Mouse (Mus musculus): ENCODE measurements around the gene Ngdn. TPM values are rescaled to one million over a fixed set of nuclear protein-coding genes. Genes with fewer than 3 reads are reported as not detected.
"Not testable (repeated sequence)": the region's sequence is repeated elsewhere in the genome, so short reads cannot be mapped to it uniquely, and the experiment has no call there.

Ngdn gene
- polyA plus RNA-seq, 1 experiment from 2014 or later = 85.9 TPM

DNA sequence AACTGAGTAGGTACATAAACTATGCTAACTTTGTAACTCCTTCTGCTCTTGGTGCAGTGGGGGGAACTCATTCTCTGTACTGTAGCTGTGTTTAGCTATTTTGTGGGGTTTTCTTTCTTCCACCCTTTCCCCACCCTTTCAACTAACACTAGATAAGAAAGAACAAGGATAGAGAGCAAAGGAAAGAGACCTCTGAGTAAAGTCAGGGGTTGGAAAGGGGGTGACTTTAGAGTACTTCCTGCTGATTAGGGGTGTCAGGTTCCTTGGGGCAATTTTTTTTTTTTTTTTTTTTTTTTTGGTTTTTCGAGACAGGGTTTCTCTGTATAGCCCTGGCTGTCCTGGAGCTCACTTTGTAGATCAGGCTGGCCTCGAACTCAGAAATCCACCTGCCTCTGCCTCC, 28.4 kb downstream of the Ngdn start:
- WGBS = no CpG with 5 or more reads among the region's 2 CpGs
- not testable (repeated sequence) for H3K9ac ChIP-seq (ENCODE audit: low read length); H3K36me3 ChIP-seq (ENCODE audit: control insufficient read depth, insufficient read depth, low read length); H3K4me1 ChIP-seq (ENCODE audit: control insufficient read depth, insufficient read depth, low read length); H3K9me3 ChIP-seq (ENCODE audit: control insufficient read depth, low read length); H3K27ac ChIP-seq (ENCODE audit: low read depth, low read length); ATAC-seq (ENCODE audit: low FRiP score); H3K4me3 ChIP-seq (ENCODE audit: low read depth, low read length); DNase-seq (ENCODE audit: low spot score, missing footprints); H3K27me3 ChIP-seq (ENCODE audit: control insufficient read depth, insufficient read depth, low read length); H3K4me2 ChIP-seq

DNA sequence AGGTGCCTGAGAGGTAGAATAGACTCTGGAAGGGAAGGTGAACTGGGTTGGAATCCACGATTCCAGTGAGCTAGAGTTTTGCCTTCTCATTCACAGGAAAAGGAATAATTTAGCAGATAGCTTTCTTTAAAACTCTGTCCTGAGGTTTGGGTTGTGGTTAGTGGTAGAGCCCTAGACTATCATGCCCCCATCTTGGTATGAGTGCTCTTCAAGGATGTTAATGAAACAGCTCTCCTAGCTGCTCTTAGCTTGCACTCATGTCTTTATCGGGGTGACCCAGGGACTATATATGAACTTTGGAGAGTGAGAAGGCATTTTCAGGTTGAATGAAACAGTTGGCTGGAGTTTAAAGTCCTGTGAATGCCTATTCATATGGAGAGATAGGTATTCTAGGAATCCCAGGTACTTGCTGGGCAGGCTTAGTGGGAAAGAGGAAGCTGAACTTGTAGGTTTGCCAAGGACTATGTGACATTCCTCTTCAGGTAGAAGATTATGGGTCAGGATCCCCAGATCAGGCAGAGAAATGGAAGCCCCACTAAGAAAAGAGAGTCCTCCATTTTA, 32.8 kb downstream of the Ngdn start:
- ATAC-seq (ENCODE audit: low FRiP score) (no peak), DNase-seq (ENCODE audit: low spot score, missing footprints) (no peak)
- Histone ChIP-seq H3K4me3 (ENCODE audit: low read depth, low read length) (no peak overlapping the region), H3K4me2 (no peak overlapping the region), H3K9ac (ENCODE audit: low read length) (no peak overlapping the region), H3K9me3 (ENCODE audit: control insufficient read depth, low read length) (no peaks in the 10 kb centered on the region), H3K27ac (ENCODE audit: low read depth, low read length) (no peak overlapping the region), H3K4me1 (ENCODE audit: control insufficient read depth, insufficient read depth, low read length) (no peaks in the 10 kb centered on the region), H3K36me3 (ENCODE audit: control insufficient read depth, insufficient read depth, low read length) (no peaks in the 10 kb centered on the region), H3K27me3 (ENCODE audit: control insufficient read depth, insufficient read depth, low read length) (no peaks in the 10 kb centered on the region)
- 95% methylated on average over 2 of the region's 2 CpGs for WGBS

DNA sequence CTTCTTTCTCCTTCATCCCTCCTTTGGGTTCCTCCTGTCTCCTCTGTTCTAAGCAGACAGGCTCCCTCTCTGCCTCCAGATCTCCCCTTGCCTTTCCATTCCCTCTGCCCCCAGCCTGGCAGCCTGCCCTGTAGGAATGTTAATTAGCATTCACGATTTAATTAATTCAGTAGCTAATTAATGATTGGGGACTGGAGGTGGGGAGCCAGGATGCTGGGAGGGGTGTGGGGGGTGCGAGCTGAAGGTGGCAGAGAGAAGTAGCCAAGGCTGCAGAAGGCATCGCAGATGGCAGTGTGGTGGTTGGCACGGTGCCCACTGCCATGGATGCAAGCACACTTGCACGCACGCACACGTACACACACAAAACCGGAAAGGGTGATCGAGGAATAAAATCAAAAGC, 37.2 kb downstream of the Ngdn start:
- Histone ChIP-seq H3K4me2 (no peak overlapping the region), H3K27me3 (ENCODE audit: control insufficient read depth, insufficient read depth, low read length) (no peaks in the 10 kb centered on the region), H3K4me3 (ENCODE audit: low read depth, low read length) (no peak overlapping the region), H3K36me3 (ENCODE audit: control insufficient read depth, insufficient read depth, low read length) (no peaks in the 10 kb centered on the region), H3K4me1 (ENCODE audit: control insufficient read depth, insufficient read depth, low read length) (no peaks in the 10 kb centered on the region), H3K27ac (ENCODE audit: low read depth, low read length) (no peak overlapping the region), H3K9ac (ENCODE audit: low read length) (no peak overlapping the region), H3K9me3 (ENCODE audit: control insufficient read depth, low read length) (no peaks in the 10 kb centered on the region)
- 91% methylated on average over 9 of the region's 9 CpGs for WGBS
- ATAC-seq (ENCODE audit: low FRiP score) (no peak), DNase-seq (ENCODE audit: low spot score, missing footprints) (no peak)

DNA sequence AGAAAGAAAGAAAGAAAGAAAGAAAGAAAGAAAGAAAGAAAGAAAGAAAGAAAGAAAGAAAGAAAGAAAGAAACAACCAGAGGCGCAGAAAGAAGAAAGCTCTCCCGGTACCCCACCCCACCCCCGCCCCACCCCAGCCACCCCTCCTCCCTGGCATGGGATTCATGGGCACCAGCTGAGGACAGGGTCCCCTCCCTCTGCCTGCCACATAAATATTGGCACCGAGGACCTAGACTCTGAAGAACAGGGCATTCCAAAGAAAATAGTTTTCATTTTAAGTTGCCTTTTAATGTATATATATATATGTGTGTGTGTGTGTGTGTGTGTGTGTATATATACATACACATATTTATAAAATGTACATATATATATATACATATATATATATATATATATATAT, 37.8 kb downstream of the Ngdn start:
- no peaks in the 10 kb centered on the region for H3K9me3 ChIP-seq (ENCODE audit: control insufficient read depth, low read length)
- H3K4me3 ChIP-seq (ENCODE audit: low read depth, low read length) = no peak overlapping the region
- H3K9ac ChIP-seq (ENCODE audit: low read length) = no peak overlapping the region
- H3K4me2 ChIP-seq = no peak overlapping the region
- no peak overlapping the region for H3K27ac ChIP-seq (ENCODE audit: low read depth, low read length)
- H3K36me3 ChIP-seq (ENCODE audit: control insufficient read depth, insufficient read depth, low read length) = no peaks in the 10 kb centered on the region
- no peak for ATAC-seq (ENCODE audit: low FRiP score)
- no peaks in the 10 kb centered on the region for H3K4me1 ChIP-seq (ENCODE audit: control insufficient read depth, insufficient read depth, low read length)
- 93% methylated on average over 4 of the region's 4 CpGs for WGBS
- H3K27me3 ChIP-seq (ENCODE audit: control insufficient read depth, insufficient read depth, low read length) = no peaks in the 10 kb centered on the region
- DNase-seq (ENCODE audit: low spot score, missing footprints) = no peak

DNA sequence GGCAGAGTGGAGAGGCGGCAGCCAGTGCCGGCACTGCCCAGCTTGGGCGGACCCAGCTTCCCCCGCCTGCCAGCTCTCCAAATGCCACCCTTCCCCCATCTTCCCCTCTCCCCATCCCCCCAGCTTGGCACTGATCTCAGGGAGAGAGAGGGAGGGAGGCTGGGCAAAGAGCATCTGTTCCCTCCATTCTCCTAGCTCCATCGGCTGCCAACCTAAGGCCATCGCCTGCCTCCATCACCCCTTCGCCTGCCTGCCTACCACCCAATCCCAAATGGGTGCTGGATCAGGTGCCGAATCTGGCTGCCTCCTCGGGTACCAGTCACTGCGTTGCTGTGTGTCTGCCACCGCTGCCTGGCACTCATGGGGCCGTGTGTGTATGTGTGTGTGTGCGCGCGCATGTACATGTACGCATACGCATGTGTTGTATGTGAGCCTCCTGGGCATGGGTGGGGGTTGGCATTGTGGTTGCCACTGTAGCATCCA, 38.5 kb downstream of the Ngdn start:
- H3K4me3 ChIP-seq (ENCODE audit: low read depth, low read length) = no peak overlapping the region
- no peak for ATAC-seq (ENCODE audit: low FRiP score)
- H3K9me3 ChIP-seq (ENCODE audit: control insufficient read depth, low read length) = no peaks in the 10 kb centered on the region
- no peaks in the 10 kb centered on the region for H3K27me3 ChIP-seq (ENCODE audit: control insufficient read depth, insufficient read depth, low read length)
- no peak overlapping the region for H3K4me2 ChIP-seq
- no peaks in the 10 kb centered on the region for H3K4me1 ChIP-seq (ENCODE audit: control insufficient read depth, insufficient read depth, low read length)
- no peak for DNase-seq (ENCODE audit: low spot score, missing footprints)
- H3K9ac ChIP-seq (ENCODE audit: low read length) = no peak overlapping the region
- WGBS = 93% methylated on average over 17 of the region's 17 CpGs
- no peak overlapping the region for H3K27ac ChIP-seq (ENCODE audit: low read depth, low read length)
- no peaks in the 10 kb centered on the region for H3K36me3 ChIP-seq (ENCODE audit: control insufficient read depth, insufficient read depth, low read length)

DNA sequence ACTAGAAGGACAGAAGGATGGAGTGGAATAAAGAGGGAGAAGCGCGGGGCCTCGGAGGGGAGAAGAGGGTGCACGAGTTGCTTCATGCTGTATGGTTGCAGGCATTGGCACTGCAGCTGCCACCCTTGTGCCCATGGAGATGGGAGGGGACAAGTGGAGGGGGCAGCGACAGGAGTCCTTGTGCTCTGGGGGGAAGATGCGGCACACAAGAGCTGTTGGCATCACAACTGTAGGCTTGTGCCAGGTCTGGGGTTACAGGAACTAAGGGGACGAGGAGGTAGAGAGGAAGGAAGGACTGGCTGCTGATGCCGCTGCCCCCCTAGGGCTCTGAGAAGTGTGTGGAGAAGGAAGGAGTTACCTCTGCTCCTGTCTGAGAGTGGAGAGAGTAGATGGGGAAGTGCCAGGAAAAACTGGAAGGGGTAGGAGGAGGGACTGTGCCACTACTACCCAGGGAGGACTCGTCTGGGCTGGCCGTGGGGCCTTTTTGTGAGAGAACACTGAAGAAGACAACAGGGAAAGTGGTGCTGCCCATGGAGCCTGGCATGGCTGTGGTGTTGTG, 39.0 kb downstream of the Ngdn start:
- Histone ChIP-seq H3K27me3 (ENCODE audit: control insufficient read depth, insufficient read depth, low read length) (no peaks in the 10 kb centered on the region), H3K4me3 (ENCODE audit: low read depth, low read length) (no peak overlapping the region), H3K27ac (ENCODE audit: low read depth, low read length) (no peak overlapping the region), H3K36me3 (ENCODE audit: control insufficient read depth, insufficient read depth, low read length) (no peaks in the 10 kb centered on the region), H3K9ac (ENCODE audit: low read length) (no peak overlapping the region), H3K4me1 (ENCODE audit: control insufficient read depth, insufficient read depth, low read length) (no peaks in the 10 kb centered on the region), H3K9me3 (ENCODE audit: control insufficient read depth, low read length) (no peaks in the 10 kb centered on the region), H3K4me2 (no peak overlapping the region)
- 88% methylated on average over 10 of the region's 10 CpGs for WGBS
- DNase-seq (ENCODE audit: low spot score, missing footprints) = no peak
- ATAC-seq (ENCODE audit: low FRiP score) = no peak

DNA sequence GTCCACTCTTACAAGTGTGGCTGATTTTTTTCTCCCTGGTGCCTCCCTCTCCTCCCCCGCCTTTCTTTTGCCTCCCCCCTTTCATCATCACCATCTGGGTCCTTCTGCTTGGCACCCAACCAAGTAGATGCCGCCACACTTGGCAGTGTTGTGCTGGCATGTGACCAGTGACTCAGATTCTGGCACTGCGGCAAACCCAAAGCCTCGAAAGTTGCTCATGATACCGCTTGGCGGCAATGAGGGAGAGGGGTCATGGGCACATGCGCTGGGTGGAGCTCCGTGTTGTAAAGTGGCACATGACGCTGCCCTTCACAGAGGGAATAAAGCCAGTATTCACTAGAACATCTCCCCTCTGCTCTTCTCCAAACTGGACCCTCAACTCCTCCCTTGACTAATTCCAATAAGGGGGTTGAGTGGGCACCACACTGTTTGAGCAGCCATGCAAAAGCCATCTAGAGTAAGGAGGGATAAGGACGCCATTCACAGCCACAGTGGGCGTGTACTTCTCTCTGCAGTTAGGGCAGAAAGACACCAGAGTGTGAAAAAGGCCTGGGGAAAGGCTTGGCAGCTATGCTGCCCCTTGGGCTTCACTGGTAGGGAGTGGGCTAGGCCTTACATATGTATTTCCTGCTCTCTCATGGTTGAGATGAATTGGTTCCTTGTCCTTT, 40.0 kb downstream of the Ngdn start:
- 85% methylated on average over 11 of the region's 11 CpGs for WGBS
- Histone ChIP-seq H3K4me3 (ENCODE audit: low read depth, low read length) (no peak overlapping the region), H3K4me2 (no peak overlapping the region), H3K27ac (ENCODE audit: low read depth, low read length) (no peak overlapping the region), H3K4me1 (ENCODE audit: control insufficient read depth, insufficient read depth, low read length) (peaks cover 4% of the 10 kb centered on the region), H3K9me3 (ENCODE audit: control insufficient read depth, low read length) (no peaks in the 10 kb centered on the region), H3K9ac (ENCODE audit: low read length) (no peak overlapping the region), H3K27me3 (ENCODE audit: control insufficient read depth, insufficient read depth, low read length) (no peaks in the 10 kb centered on the region), H3K36me3 (ENCODE audit: control insufficient read depth, insufficient read depth, low read length) (no peaks in the 10 kb centered on the region; the same call in 1 of the 2 replicates)
- DNase-seq (ENCODE audit: low spot score, missing footprints) (no peak), ATAC-seq (ENCODE audit: low FRiP score) (no peak)

DNA sequence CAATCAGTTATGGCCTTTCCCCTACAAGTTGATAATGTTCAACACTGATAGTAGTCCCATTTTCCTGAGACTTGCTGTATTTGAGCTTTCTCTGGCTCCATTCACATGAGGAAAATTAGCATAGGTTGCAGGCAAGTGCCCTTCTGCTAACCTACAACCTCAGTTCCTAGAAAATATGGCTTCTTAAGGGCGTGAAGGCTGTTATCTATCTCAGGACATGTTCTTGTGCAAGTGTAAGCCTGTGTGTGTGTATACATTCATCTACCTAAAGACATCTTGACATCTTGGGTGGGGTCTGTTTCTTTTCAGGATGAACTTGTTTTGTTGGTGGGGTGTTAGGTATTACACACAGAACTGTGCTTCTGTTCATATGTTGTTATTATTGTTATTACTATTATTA, 43.8 kb downstream of the Ngdn start:
- Histone ChIP-seq H3K4me1 (ENCODE audit: control insufficient read depth, insufficient read depth, low read length) (peaks cover 16% of the 10 kb centered on the region), H3K36me3 (ENCODE audit: control insufficient read depth, insufficient read depth, low read length) (peaks cover under 1% of the 10 kb centered on the region), H3K4me2 (no peak overlapping the region), H3K9ac (ENCODE audit: low read length) (no peak overlapping the region), H3K27me3 (ENCODE audit: control insufficient read depth, insufficient read depth, low read length) (no peaks in the 10 kb centered on the region), H3K9me3 (ENCODE audit: control insufficient read depth, low read length) (no peaks in the 10 kb centered on the region), H3K27ac (ENCODE audit: low read depth, low read length) (no peak overlapping the region), H3K4me3 (ENCODE audit: low read depth, low read length) (no peak overlapping the region)
- ATAC-seq (ENCODE audit: low FRiP score) = no peak
- 84% methylated on average over 1 of the region's 1 CpGs for whole genome bisulfite sequencing
- DNase-seq (ENCODE audit: low spot score, missing footprints) = no peak

DNA sequence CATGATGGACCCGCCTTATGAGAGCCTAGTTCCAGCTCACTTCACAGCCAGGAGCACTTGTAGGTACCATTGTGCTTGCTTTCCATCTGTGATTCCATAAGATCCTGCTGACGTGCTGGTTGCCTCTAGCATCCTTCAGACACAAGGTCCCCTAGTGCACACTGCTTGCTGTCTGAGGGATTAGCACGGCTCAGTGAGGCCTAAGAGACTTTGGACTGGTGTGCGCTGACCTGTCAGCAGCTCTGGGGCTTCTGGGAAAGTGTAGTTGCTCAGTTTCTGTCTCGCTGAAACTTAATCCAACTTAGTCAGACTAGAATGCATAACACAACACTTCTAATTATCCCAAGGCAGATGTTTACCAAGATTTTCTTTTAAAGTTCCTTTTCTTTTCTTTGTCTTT, 44.7 kb downstream of the Ngdn start:
- H3K27ac ChIP-seq (ENCODE audit: low read depth, low read length) = peak overlapping the region; percentile 22; the same call in 1 of the 2 replicates

More for the DNA sequence above, 44.7 kb downstream of the Ngdn start:
- peaks cover 16% of the 10 kb centered on the region for H3K4me1 ChIP-seq (ENCODE audit: control insufficient read depth, insufficient read depth, low read length)
- no peaks in the 10 kb centered on the region for H3K27me3 ChIP-seq (ENCODE audit: control insufficient read depth, insufficient read depth, low read length)
- H3K36me3 ChIP-seq (ENCODE audit: control insufficient read depth, insufficient read depth, low read length) = peaks cover 3% of the 10 kb centered on the region
- no peak overlapping the region for H3K4me2 ChIP-seq
- 31% methylated on average over 5 of the region's 5 CpGs for WGBS
- no peak overlapping the region for H3K9ac ChIP-seq (ENCODE audit: low read length)
- ATAC-seq (ENCODE audit: low FRiP score) = peak; percentile 45; the same call in 1 of the 2 replicates
- no peak overlapping the region for H3K4me3 ChIP-seq (ENCODE audit: low read depth, low read length)
- no peak for DNase-seq (ENCODE audit: low spot score, missing footprints)
- no peaks in the 10 kb centered on the region for H3K9me3 ChIP-seq (ENCODE audit: control insufficient read depth, low read length)

Data from midbrain, embryonic 11.5 days (tissue).